Mouse (Mus musculus) lung, adult 2 months (tissue): ENCODE results near the gene Sorl1. TPM values are rescaled to one million over a fixed set of nuclear protein-coding genes. Genes with fewer than 3 reads are reported as not detected.

ENCODE experiments used
- DNase-seq: peaks from one replicate; pipeline ENCODE4 v3.0.0; 2022
- H3K4me1 ChIP-seq: fragments of 200-500 bp; 2 replicates; pipeline ENCODE4 v1.6.1; 2011; ENCODE audit warnings: low read length; ENCODE audit not compliant: control insufficient read depth, insufficient read depth
- H3K4me3 ChIP-seq: fragments of 200-500 bp; replicated peaks from 2 replicates; pipeline ENCODE3; 2011; ENCODE audit warnings: low read depth, mild to moderate bottlenecking, control low read depth, low read length; ENCODE audit errors: extremely low read depth
- CTCF ChIP-seq: fragments of 200-500 bp; IDR thresholded peaks from 2 replicates; pipeline ENCODE4 v1.5.1; 2011; ENCODE audit warnings: mild to moderate bottlenecking, low read length, control low read depth; ENCODE audit not compliant: insufficient read depth
- POLR2A ChIP-seq: fragments of 200-500 bp; IDR thresholded peaks from 2 replicates; pipeline ENCODE4 v1.6.1; 2011; ENCODE audit warnings: low read depth, mild to moderate bottlenecking, control low read depth, low read length, borderline replicate concordance; ENCODE audit errors: extremely low read depth
- WGBS: fragments of 180-500 bp; shearing (Covaris S2); methylation state at CpG from one replicate; pipeline ENCODE4 v1.1.7; 2018; 5-methylcytosine and 5-hydroxymethylcytosine counted together
- polyA plus RNA-seq: library from polyadenylated mRNA; depleted of rRNA; stranded (reverse); fragments of >200 nt; gene quantifications from 2 replicates; pipeline ENCODE4 v1.2.3, GENCODE M21; 2012

Gene Sorl1
- polyA plus RNA-seq, 1 experiment: 77.9 TPM

GRCm38 (mm10) chr9:42004140-42004539 lies 120.0 kb downstream of the Sorl1 start:
- DNase-seq: no peak
- Histone ChIP-seq H3K4me1 (no peaks in the 10 kb centered on the region), H3K4me3 (no peak overlapping the region)
- 75% methylated on average over 4 of the region's 4 CpGs for WGBS
- TF ChIP-seq POLR2A (no peak), CTCF (no peak)

- Histone ChIP-seq H3K4me1 (no peaks in the 10 kb centered on the region), H3K4me3 (no peak overlapping the region)
- DNase-seq: peak; percentile 31
- TF ChIP-seq POLR2A: no peak
- TF ChIP-seq CTCF: peak; percentile 66
- 62% methylated on average over 12 of the region's 12 CpGs for WGBS
Measured at GRCm38 (mm10) chr9:41999498-42000473, 124.3 kb downstream of the Sorl1 start.

DNA sequence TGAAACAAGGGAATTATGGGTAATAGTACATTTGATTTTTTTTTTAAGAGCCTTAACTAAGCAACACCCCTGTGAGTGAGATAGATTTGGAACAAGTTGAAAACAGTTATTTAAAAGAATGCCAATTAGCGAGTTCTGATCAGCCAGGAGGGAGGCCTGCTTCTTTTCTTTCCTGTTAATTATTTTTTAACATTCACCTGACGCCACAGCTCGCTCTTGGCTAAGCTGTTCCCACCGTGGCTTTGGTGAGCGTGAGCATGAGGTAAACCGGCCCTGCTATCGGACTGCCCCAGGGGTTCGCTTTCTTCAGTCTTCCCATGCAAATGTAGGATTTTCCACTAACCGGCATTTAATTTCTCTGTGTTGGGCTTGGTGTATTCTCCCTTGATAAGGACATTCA lies 128.8 kb downstream of the Sorl1 start:
- no peak for DNase-seq
- TF ChIP-seq CTCF (no peak), POLR2A (no peak)
- H3K4me3 ChIP-seq: no peak overlapping the region
- 92% methylated on average over 9 of the region's 9 CpGs for WGBS
- no peaks in the 10 kb centered on the region for H3K4me1 ChIP-seq

GRCm38 (mm10) chr9:41993821-41994220 lies 130.3 kb downstream of the Sorl1 start:
- no peak overlapping the region for H3K4me3 ChIP-seq
- no peak for DNase-seq
- TF ChIP-seq POLR2A (no peak), CTCF (no peak)
- WGBS: 84% methylated on average over 5 of the region's 5 CpGs
- H3K4me1 ChIP-seq: no peaks in the 10 kb centered on the region

DNA sequence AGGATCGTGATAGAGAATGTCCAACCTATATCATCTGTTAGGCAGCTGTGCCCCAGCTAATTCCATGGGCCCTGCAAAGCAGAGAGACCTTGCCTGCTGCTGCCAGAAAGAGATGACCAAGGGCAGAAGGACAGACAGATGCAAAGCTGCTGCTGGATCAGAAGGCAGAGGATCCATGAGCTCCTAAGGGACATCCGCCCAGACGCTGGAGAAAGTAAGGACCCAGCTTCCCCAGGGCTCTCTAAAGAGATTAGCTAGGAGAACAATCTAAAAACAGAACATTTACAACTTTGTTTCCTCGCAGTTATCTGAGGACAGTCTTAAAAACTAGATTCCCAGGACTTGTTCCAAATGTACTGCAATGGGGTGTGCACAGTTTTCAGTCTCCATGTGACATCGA lies 131.3 kb downstream of the Sorl1 start:
- WGBS: 80% methylated on average over 5 of the region's 5 CpGs
- no peak for DNase-seq
- no peak for TF ChIP-seq CTCF
- no peak for TF ChIP-seq POLR2A
- no peaks in the 10 kb centered on the region for H3K4me1 ChIP-seq
- no peak overlapping the region for H3K4me3 ChIP-seq

DNA sequence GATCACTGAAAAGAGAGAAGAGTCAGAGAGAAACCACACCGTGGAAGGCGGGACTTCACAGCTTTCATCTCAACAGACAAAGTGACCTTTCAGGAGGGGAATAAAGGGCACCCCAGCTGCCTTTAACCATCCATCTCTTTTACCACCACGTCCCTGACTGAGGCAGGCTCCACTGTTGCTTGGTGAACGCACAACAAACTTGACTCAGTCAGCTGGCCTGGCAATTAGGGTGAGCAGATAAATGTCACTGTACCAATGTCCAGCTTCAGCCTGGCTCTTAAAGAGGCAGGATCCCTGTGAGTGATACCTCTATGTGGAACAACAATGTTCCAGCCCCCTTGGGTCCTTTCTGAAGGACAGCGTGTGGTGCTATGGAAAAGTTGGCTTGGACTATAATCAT lies 138.5 kb downstream of the Sorl1 start:
- H3K4me3 ChIP-seq: no peak overlapping the region
- no peak for TF ChIP-seq CTCF
- TF ChIP-seq POLR2A: no peak
- 69% methylated on average over 5 of the region's 5 CpGs for WGBS
- DNase-seq: no peak
- H3K4me1 ChIP-seq: no peaks in the 10 kb centered on the region

- no peak for TF ChIP-seq CTCF
- no peak for TF ChIP-seq POLR2A
- H3K4me3 ChIP-seq: no peak overlapping the region
- 83% methylated on average over 9 of the region's 9 CpGs for WGBS
- DNase-seq: no peak
- no peaks in the 10 kb centered on the region for H3K4me1 ChIP-seq
Measured at GRCm38 (mm10) chr9:41985052-41985451, 139.0 kb downstream of the Sorl1 start.

GRCm38 (mm10) chr9:41984306-41984705 lies 139.8 kb downstream of the Sorl1 start:
- DNase-seq: no peak
- WGBS: 81% methylated on average over 11 of the region's 11 CpGs
- TF ChIP-seq POLR2A: no peak
- TF ChIP-seq CTCF: no peak
- H3K4me3 ChIP-seq: no peak overlapping the region
- H3K4me1 ChIP-seq: no peaks in the 10 kb centered on the region

GRCm38 (mm10) chr9:41983286-41983685 lies 140.8 kb downstream of the Sorl1 start:
- no peak for TF ChIP-seq CTCF
- TF ChIP-seq POLR2A: no peak
- no peak overlapping the region for H3K4me3 ChIP-seq
- H3K4me1 ChIP-seq: no peaks in the 10 kb centered on the region
- no peak for DNase-seq
- WGBS: 89% methylated on average over 3 of the region's 3 CpGs

DNA sequence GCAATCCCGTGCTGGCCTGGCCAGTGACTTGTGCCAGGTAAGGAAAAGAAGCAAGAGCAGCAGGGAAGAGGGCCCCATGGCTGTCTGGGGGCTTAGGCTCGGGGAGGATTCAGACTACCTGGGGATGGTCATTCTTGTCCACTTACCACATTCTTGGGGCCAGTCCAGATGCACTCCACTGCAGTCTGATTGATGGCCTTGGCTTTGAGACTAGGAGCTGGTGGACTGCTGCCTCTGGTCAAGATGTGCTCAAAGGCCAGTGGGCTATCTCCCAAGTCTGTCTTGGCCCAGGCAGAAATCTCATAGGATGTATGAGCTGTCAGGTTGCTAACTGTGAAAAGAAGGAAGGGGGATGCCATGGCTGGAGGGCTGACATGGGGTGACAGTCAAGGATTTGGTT lies 141.3 kb downstream of the Sorl1 start:
- TF ChIP-seq CTCF: no peak
- TF ChIP-seq POLR2A: no peak
- no peak overlapping the region for H3K4me3 ChIP-seq
- H3K4me1 ChIP-seq: no peaks in the 10 kb centered on the region
- WGBS: 67% methylated on average over 2 of the region's 2 CpGs
- no peak for DNase-seq
